Mouse (Mus musculus): ENCODE results near the gene Adamts17.

The Adamts17 gene

GRCm38 (mm10) chr7:66847299-66847698 is 7.8 kb downstream of the Adamts17 start:
- DNase-seq, result no peak

GRCm38 (mm10) chr7:66849316-66849715 is 9.8 kb downstream of the Adamts17 start:
- no peak for DNase-seq

DNA sequence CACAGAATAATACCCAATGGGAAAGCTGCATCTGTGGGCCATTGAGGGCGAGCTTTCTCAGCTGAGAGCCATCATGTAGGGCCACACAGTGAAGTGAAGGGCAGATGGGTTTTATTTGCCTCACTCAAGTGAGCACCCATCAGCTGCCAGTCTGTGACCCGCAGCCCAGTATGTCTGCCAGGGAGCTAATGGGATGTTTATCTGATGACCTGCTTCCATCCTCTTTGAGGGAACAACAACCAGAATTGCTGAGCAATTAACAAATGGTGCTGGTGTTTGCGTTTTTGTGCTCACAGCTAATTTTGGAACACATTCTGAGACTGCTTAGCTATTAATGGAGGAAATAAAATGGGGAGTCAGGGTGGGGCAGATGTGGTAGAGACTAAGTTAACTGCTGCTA is 12.6 kb downstream of the Adamts17 start:
- no peak for DNase-seq

DNA sequence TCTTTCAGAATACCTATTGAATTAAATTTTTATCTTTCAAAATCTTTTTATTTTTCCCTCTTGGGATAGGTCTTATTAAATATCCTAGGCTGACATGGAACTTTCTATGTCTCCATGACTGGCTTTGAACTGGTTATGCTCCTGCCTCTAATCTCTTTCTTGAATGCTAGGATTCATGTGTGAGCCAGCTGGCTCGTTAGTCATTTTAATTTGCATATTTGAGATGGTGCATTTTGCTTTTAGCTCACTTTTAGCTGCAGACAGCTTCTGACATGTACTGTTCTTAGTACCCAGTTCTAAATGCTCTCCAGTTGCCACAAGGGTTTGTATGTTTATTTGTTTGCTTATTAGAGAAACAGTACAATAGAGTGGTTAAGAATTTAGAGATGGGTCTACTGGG is 18.1 kb downstream of the Adamts17 start:
- no peak for DNase-seq

GRCm38 (mm10) chr7:66858247-66859075 is 18.9 kb downstream of the Adamts17 start:
- DNase-seq, result no peak

DNA sequence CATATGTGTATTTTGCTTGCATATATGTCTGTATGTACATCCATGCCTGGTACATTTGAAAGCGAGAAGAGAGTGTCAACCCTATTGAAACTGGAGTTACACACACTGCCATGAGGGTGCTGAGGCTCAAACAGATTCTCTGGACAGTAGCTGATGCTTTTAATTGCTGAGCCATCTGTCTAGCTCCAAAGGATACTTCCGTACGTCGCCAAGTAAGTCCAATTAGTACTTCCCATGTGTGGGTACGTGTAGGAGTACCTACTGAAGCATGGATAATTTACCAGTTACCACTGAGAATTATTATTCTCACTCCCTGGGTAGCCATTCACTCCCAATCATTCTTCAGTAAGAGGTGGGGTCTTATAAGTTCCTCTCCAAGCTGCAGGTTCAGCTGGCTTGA is 19.7 kb downstream of the Adamts17 start:
- no peak for DNase-seq

GRCm38 (mm10) chr7:66866944-66867718 is 27.6 kb downstream of the Adamts17 start:
- DNase-seq, result no peak

- DNase-seq, result no peak
These were observed 28.4 kb downstream of the Adamts17 start for GRCm38 (mm10) chr7:66867719-66868501.

- no peak for DNase-seq
These were observed 32.0 kb downstream of the Adamts17 start for GRCm38 (mm10) chr7:66871520-66871919.

- no peak for DNase-seq
These were observed 32.5 kb downstream of the Adamts17 start for GRCm38 (mm10) chr7:66871940-66872511.

DNA sequence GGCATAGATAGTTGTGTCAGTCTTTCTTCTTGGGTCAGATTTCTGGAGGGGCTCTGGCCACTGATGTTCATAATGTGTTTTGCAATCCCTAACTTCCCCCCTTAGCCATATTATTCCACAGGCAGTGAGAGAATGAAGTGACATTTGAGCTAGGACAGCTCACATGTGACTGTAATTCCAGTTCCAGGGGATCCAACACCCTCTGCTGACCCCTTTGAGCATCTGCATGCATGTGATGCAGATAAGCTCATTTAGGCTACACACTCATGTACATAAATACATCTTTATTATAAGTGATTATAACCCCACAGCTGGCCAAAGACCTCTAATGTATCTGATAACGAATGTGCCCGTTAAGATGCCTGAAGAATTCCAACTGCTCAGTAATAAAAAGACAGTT is 33.7 kb downstream of the Adamts17 start:
- no peak for DNase-seq

DNA sequence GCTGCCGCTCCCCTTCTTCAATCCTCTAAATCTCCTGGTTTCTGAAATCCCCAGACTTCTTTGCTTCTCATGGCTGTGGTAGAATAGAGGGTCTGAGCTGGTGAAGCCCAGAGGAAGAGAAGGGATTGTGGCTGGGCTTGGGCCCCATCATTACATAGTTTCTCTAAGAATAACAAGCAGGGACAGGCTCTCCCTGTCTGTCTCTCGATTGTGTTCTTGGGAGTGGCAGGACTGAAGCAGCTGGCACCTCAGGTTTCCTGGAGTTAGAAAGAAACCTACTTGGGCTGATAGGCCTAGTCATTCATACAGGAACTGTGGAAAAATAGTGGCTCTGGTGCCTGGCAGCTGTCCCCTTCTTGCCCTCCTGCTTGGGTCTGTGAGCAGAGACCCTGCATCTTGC is 51.9 kb downstream of the Adamts17 start:
- DNase-seq, result no peak

GRCm38 (mm10) chr7:66892096-66892495 is 52.6 kb downstream of the Adamts17 start:
- no peak for DNase-seq

- no peak for DNase-seq
These were observed 62.8 kb downstream of the Adamts17 start for GRCm38 (mm10) chr7:66902376-66902775.

- DNase-seq, result no peak
These were observed 63.5 kb downstream of the Adamts17 start for GRCm38 (mm10) chr7:66903014-66903413.

GRCm38 (mm10) chr7:66905941-66906340 is 66.4 kb downstream of the Adamts17 start:
- no peak for DNase-seq

DNA sequence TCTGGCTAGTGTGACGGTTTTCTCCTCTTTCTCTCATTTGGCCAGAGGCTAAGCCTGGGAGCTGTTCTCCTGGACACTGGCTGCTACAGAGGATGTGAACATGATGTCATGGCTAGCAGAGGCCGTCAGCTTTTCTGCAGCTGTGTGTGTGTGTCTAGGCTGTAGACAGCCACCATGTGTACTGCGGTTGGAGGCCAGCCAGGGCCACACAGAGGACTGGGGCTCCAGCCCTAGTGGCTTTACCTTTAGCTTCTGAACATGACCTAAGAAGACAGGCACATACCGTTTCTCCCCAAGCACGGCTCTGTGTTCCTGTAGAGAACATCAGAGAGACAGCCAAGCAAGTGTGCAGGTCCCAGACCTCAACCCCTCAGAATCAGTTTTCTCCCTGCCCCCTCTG is 73.3 kb downstream of the Adamts17 start:
- peak; percentile 21 to 37 for DNase-seq

GRCm38 (mm10) chr7:66923595-66923994 is 84.1 kb downstream of the Adamts17 start:
- no peak for DNase-seq

DNA sequence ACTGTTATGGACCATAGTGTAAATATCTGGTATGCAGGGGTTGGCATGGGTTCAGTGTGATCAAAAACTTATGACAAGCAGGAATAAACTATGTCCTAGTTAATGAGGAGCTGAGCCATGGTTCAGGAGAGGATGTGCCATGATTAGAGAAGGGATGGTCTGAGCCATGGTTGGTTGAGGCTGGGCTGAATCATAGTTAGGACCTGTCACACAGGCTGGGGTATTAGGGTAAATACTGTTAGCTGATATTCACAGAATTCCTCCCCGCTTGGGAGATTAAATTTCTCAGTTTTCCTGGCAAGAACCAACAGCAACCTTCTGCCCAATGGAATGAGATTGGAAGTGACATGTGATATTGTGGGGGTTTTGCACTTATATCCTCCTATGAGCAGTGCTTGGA is 84.6 kb downstream of the Adamts17 start:
- no peak for DNase-seq

GRCm38 (mm10) chr7:66929263-66929662 is 89.7 kb downstream of the Adamts17 start:
- DNase-seq, result no peak

DNA sequence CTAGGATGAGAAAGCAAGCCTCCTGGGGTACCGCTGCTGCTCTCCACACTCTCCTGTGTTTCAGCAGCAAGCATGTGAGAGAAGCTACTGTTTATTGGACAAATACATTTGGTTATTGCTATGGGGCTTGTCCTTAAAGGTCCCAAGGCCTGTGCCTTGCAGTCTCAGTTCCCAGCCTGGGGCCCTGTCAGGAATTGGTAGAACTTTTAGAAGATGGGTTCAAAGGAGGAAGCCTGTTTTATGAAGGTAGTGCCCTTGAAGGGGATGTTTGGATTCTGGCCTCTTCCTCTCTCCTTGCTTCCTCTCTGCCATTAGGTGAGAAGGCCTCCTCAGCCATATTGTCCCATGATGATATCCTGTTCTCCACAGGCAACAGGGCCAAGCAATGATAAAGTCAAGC is 91.8 kb downstream of the Adamts17 start:
- no peak for DNase-seq

- no peak for DNase-seq
These were observed 93.7 kb downstream of the Adamts17 start for GRCm38 (mm10) chr7:66933251-66933650.

- DNase-seq, result no peak
These were observed 94.5 kb downstream of the Adamts17 start for GRCm38 (mm10) chr7:66934062-66934461.

All from thymus, postnatal 36 days (tissue).